Mouse (Mus musculus) retina, postnatal 1 day (tissue): ENCODE data around the gene Gm20696.

Source experiments
- DNase-seq: peaks from one replicate; pipeline ENCODE4 v3.0.0-alpha.2; 2012

The Gm20696 gene

DNA sequence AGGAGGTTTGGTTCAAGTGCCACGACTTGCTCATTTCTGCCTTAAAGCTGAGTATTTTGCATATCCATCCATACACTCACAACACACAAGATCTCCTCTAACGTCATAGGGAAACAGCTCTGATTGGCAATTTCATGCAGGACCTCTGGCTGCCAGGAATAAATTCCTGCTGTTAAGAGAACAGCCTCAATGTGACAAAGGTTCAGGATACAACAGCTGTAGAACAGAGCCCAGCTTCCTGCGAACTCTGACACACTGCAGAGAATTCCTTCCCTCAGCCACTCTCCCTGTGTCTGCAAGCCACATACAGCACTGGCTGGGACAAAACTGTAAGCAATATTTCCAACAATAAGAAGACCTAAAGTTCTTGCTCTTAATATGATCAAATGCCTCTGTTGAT lies 351.9 kb downstream of the Gm20696 start:
- DNase-seq: no peak

DNA sequence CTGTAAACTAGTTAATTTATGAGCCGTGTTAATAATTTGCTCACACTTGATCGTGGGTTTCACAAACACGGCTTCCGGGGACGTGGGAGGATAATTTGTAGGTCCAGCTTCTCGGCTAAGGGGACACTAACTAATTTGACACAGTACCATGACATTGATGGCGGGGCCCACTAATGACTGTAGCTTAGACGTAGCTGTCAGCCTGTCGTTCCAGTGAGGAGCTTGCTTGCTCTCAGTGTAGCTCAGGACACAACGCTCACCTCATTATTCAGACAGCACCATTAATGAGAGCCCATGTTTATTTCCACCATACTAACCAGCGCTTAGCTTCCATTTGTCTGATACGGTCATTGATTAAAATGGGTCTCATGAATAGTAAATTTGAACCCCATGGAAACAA lies 356.1 kb downstream of the Gm20696 start:
- DNase-seq: peak; percentile 63

DNA sequence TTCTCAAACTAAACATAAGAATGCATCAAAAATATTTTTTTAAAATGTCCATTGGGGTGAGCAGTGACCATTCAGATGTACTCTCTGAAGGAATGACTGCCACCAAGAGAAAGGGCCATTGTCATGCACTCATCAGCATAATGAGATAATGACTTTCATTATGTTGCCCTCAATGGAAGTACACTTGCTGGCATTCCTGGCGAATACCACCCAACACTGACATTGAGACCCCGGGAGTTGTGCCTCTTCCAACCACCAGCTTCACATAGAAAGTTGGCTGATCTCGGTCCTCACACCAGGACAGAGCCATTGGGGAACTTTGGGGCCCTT lies 356.5 kb downstream of the Gm20696 start:
- DNase-seq: peak; percentile 82

DNA sequence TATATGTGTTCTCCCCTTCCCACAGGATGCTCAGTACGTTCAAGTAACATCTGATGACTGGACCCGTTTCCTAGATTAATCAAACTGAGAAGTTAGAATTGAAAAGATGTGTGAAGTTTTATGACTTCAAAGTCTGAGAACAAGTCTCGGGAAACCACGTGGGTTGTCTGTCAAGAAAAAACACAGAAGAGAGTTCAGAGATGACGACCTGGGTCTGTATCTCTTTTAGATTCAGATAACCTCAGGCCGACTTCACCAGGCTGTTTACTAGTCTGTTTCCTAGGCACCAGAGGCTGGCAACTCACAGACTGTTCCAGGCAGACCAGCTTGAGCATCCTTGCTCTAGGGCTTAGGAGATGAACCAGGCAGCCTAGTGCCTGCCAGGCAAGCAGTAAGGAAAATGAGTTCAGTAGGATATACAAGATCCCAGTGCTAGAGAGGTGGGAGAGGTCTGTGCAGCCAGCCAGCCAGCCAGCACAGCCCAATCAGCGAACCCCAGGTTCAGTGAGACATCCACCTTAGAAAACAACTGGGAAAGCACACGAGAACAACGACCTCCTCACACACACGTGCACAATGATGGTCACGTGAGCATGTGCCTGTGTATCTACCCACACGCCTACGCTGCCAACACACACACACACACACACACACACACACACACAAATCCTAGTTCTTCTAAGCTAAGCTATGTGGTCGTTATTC lies 357.0 kb downstream of the Gm20696 start:
- DNase-seq: no peak

DNA sequence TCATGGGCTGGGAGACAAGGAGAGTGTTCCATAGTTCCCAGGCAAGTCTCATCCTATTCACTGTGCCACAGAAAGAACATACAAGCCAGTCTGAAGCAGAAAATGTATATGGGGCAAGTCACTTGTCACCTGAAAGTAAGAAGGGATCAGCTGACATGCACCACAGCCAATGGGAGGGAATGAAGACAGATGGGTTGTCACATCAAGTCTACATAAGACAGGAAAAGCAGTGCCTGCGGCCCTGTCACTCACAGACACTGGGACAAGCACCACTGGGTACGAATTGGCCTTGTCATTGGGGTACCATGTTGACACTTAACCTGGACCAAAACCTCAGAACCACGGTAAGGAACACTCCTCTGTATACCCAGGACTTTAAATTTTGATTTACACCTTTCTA lies 360.8 kb downstream of the Gm20696 start:
- no peak for DNase-seq

DNA sequence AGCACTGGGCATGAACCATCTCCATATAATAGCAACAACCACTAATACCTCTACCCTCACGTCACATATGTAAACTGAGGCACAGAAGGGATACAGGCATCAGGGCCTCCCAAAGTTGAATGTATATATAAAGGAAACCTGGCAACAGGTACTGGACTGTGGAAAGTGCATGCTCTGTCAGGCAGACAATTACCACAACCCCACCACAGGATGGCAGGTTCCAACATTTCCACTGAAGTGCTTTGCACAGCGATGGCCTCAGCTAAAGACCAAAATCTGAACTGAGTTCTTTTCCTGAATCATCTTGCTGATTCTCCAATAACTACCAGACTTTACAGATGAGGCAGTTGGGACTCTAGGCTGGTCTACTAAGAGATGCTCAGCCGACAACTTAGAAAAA lies 361.4 kb downstream of the Gm20696 start:
- DNase-seq: no peak

DNA sequence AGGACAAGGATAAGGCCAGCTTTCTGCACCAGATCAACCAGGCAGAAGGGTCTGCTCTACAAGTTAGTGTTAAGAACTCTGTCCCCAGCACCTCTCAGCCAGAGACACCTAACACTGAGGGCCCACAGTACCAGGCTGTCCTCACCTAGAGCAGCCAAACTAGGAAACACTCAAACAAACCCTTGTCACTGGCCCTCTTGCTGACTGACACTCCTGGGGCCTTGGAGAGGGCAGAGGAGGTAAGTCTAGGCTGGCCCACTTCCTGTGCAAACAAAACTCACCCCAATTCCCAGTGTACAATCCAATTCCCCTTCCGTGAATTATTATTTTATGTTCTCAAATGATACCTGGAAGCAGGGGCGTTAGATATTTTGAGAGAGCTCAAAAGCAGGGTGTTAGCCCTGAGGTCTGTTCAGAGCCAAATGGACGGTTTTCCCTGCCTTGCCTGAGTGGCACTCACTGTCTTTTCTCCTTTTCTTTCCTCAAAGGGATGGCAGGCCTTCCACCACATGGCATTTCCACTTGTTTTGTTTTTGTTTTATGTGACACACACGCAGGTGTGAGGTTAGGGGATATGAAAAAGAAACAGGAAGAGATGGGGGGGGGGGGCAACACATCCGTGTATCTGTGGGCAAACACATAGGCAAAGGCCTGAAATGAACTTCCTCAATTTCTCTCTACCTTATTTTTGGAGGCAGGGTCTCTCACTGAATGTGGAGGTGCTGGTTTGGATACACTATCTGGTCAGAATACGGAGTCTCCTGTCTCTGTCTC lies 363.7 kb downstream of the Gm20696 start:
- DNase-seq: no peak

DNA sequence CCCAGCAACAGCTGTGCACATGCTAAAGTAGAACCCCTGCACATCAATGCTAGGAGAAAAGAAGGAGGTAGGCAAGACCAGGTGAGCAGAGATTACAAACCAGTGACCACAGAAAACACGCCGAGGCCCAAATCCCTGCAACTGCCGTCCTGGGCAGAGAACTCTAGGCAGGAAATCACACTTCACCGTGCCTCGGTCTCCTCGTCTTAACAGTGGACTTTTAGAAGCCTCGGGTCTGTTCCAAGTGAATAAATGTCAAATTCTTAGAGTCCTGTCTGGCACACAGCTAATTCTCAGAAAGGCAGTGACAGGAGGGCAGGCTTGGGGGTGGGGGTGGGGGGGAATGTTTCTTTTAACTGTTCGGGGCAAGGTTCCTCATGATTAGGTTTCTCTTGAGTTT lies 364.7 kb downstream of the Gm20696 start:
- no peak for DNase-seq

DNA sequence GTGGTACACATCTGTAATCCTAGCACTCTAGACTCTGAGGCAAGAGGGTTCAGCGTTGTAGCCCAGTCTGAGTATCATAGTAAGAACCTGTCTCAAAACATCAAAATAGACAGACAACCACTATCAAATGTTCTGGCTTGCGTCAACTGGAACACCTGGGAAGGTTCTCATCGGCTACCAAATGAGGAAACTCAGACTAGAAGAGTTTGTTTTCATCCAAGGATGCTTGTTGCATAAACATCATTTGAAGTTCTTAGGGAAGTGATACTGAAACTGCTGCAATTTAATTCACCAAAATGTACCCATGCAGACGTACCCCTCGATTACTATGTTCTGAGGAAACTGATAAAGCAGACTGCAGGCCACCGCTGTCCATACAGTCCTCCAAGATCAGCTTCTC lies 366.4 kb downstream of the Gm20696 start:
- no peak for DNase-seq

DNA sequence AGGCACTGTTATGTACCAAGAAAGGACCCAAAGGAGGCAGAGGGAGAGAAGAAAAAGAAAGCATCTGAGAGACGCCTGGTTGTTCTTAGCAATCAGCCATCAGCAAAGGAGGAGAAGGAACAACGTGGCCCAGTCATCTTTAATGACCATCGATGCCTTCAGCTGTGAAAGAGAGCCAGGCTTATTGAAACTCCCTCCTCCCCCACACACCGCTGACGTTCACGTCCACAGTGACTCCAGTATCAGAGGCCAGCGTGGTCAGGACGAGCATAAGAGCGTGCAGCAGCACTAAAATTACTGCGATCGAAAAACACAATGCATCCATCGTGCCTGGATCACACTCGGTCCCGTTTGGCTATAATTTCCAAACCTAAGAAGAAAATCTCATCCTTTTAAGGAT lies 367.4 kb downstream of the Gm20696 start:
- DNase-seq: no peak

DNA sequence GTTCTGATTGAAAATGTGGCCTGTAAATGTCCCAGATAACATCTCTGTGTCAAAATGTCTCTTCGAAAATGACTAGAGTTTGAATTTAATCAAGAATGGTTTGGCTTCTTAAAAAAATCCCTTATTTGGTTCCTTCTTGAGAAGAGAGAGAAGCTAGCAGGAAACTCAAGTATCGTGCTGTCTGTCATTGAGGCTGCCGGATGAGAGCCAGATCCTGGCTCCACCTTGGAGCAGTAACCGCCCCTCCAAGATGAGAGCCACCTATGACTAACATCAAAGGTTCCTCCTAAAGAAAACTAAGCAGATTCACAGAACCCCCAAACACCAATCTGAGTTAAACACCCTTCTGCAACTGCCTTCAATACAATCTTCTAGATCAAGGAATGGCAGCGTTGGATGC lies 369.1 kb downstream of the Gm20696 start:
- DNase-seq: no peak

DNA sequence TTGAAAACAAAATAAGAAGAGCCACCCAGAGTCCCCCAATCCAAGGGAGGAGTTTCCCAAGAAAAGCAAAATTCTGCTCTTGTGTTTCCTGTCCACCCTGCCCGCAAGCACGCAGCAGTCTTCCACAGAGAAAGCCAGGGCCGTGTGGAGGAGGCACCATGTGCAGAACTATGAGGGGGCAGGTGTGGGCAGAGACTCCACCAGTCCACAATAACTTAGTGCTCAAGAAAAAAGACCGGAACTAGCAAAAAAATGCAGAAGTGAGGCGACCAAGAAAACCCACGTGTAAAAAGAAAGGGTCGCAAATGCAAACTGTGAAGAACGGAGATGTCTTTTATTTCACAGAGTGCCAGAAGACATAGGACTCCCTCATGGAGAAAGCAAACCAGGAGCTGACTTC lies 371.1 kb downstream of the Gm20696 start:
- no peak for DNase-seq

DNA sequence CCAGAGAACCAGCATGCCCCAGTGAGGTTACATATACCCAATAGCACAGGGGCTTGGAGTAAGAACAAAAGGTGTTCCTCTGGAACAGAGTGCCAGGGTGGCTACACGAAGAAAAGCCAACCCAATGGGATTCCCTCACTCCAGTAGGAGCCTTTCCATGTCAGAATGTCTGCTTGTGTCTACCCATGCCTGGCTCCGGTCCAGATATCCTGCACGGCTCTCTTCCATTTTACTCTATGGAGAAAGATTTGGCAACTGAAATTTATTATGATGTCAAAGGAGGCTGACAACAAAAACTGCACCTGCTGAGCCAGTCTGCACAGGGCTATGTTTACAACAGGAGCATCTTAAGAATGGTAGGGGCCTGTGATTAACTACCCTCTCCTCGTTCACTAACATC lies 377.4 kb downstream of the Gm20696 start:
- DNase-seq: no peak

DNA sequence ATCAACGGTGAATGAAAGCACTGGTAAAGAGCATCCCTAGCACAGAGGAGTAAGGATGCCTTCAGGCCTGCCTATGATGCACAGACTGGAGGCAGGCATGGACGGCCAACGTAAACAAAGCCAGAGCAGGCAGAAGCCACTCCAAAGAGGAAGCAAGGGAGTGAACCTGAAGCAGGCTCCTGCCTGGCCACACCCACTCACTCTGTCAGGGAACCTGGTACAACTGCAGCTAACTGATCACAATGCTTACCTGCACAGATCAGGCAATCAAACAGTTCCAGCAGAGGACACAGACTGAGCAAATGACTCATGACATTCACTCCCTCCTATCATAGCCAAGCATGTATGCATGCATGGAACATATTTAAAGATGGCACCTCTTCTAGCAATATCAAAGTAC lies 381.6 kb downstream of the Gm20696 start:
- no peak for DNase-seq

DNA sequence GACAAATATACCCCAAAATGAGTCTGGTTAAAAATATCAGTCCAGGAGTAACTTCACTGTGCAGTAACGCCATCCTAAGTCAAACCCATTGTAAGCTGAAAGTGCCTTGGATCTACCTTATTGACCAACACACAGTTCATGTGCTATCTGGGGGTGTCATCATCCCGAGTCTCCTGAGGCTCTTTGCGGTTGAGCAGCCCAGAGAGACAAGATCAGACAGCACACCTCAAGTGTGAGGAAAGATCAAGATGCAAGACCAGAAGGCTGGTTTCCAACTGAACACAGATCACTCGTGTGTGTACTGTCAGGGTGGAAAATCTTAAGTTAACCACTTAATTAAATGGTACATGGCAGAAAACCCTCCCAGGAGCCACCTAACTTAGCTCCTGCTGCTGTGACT lies 382.6 kb downstream of the Gm20696 start:
- no peak for DNase-seq

DNA sequence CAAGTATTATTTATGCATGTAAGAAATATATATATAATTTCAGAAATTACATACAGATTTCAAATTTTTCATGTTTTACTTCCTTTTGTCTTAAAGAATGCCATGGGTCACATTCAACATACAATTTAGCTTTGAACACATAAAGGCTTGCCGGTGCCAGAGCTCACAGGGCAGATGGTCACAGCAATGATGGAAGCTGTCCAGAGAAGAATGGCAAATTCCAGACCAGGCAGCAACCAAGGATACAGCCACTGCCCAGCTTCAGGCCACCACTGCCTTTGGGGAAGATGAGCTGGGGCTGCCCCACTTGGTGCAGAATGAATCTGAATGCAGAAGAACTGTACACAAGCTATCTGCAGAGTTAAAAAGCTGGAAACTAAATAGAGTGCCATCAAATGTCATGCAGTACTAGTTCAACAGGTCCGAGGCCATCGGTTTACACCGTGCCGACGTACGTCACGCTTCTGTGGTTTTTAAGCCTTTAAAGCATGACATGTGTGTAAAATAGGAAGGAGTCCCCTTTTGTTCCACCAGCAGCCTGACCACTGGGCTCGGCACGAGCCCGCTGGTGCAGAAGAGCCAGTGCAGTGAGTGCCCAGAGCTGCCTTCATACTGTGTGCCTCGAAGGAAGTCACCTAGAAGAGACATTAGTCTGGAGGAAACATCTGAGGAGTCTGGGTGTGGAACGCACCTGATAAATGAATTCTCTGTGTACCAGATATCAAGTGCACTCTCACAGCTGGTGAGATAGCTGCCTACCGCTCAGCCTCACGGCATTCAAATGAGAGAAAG lies 383.5 kb downstream of the Gm20696 start:
- no peak for DNase-seq

DNA sequence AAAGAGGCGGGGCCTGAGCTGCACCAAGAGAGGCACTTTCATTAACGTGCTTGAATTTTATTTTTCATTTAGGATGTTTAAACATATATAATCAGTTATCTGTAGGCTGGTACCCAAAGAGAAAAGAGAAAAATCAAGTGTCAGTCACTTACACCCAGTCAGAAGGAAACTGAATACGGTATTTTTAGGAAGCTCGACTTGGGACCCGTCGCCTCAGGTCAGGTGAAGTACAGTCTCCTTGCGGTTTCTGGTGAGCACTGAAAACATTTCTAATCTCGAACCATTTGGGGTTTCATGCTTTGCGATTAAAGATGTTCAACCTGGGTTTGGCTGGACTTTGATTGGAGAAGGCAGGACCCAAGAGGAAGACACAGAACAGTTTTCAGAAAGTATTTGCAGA lies 385.2 kb downstream of the Gm20696 start:
- DNase-seq: no peak

DNA sequence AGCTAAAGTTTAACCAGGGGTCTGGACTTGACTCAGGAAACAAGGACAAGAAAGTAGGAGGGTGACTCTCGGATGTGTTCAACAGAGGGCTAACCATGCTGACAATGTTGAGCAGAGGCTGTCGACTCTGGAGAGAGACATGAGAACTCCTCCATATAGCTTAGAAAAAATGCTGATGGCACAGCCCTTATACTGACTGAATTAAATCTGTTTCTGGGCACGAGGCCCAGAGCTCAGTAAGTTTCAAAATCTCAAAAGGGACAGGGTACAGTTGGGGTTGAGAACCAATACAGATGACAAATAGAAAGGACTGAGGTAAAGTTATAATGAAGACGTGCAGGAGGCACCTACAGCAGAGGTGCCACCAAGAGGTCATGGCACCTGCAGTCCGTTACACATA lies 386.0 kb downstream of the Gm20696 start:
- no peak for DNase-seq

DNA sequence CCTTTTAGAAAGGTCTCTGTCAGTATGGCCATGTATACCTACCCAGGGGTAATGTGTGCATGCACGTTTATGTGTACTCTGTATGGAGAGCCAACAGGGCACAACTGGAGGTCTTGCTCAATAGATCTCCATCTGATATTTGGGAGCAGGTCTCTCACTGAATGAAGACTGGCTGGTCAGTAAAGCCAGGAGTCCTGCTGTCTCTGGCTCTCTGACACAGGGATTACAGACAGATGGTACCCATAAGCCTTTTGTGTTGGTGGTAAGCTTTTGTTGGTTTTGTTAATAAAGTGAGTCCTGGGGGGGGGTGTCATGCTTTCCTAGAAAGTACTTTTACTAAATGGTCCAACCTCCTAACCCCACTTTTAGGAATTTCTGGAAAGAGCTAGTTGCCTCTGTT lies 389.3 kb downstream of the Gm20696 start:
- no peak for DNase-seq

DNA sequence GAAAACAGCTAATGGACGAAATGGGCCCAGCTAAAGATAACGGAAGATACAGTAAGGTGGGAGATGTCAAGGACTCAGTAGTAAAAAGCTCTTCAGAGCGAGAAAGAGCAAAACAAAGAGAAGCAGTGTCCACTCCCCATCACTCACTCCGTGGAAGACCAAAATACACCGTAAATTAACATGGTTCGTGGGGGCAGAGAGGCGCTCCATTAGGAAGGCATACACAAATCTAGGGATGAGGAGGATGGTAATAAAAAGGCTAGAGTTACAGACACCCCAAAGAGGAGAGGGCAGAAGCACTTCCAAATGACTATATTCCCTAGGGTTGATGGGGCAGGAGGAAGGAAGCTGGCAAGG lies 390.3 kb downstream of the Gm20696 start:
- no peak for DNase-seq

DNA sequence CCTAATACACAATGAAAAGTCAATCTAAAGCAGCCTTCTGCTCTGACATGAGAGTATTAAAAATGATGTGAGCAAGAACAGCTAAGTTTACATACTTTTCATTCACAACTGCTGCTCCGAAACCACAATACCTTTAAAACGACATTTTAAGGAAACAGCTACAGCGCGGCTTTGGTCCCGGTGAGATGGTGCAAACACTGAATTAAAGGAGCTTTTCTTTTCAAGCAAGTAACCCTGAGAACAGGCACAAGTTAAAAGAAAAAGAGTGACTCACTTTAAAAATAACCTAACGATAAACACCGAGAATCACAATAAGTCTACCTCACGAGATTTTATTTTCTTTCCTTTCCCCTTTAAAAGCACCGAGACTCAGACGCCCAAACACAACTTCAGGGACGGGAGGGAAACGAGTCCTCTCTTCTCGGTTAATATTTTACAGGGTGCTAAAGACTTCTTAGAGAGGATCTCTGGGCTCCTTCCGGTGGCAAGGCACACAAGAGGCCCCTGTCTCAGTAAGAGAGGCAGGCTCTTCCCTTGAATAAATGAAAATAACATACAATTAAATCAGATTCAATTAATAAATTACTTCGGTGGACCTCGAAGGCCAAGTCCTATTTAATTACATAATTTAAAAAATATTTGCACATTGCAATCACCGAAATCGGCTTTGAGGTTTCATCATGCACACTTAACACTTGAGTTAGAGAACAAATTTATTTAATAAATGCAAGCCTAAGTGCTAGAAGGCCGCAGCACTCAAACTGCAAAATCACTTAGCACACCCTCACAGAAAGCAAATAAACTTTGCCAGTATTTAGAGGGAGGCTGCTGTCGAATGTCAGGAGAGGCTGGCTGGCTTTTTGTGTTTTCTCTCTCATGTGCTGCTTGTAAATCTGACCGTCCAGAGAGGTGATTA lies 391.0 kb downstream of the Gm20696 start:
- DNase-seq: no peak

DNA sequence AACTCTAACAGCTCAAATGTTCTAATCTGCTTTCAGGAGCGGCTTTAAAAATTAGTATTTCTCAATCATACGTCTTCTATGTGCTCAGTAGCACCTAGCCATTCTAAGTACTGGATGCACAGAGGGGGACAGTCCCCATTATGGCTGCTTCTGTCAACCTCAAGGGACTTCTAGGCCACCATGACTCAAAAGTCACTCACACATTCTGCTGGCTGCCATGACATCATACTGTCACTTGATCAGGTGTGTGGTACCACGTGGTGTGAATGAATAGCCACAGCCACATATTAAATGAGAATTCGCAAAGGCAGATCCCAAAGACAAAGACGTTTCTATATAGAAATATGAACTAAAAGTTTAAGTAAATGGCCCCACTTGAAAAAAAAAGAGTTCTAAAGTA lies 391.9 kb downstream of the Gm20696 start:
- DNase-seq: no peak

DNA sequence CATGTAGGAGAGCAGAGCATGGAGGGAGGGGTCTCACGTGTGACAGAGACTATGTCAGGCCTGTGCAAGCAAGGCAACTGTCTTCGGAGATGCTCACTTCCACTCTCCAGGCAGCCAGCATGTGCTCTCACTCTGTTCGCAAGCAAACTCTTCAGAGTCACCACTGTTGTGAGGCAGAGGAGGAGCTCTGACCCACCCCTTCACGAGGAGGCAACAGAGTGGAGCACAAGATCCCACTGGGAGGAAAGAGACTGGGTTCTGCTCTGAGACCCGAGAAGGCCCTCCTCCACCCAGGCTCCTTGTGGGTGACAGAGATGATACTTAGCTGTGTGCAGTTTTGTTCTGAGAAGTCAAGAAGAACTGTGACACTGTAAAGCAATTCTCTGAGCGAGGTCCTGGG lies 392.4 kb downstream of the Gm20696 start:
- DNase-seq: no peak
